Mouse (Mus musculus): ENCODE results near the gene Sec63. TPM values are rescaled to one million over a fixed set of nuclear protein-coding genes. Genes with fewer than 3 reads are reported as not detected.

The Sec63 gene
- total RNA-seq, 2 experiments from 2014 or later: 53.4 to 84.2 TPM

- DNase-seq (ENCODE audit: low spot score in 2 of 2): no peak
Measured at GRCm38 (mm10) chr10:42827155-42827554, 65.9 kb downstream of the Sec63 start.

- DNase-seq (ENCODE audit: low spot score in 2 of 2): no peak
Measured at GRCm38 (mm10) chr10:42830007-42830406, 68.7 kb downstream of the Sec63 start.

GRCm38 (mm10) chr10:42830409-42830808 lies 69.1 kb downstream of the Sec63 start:
- no peak for DNase-seq (ENCODE audit: low spot score in 2 of 2)

DNA sequence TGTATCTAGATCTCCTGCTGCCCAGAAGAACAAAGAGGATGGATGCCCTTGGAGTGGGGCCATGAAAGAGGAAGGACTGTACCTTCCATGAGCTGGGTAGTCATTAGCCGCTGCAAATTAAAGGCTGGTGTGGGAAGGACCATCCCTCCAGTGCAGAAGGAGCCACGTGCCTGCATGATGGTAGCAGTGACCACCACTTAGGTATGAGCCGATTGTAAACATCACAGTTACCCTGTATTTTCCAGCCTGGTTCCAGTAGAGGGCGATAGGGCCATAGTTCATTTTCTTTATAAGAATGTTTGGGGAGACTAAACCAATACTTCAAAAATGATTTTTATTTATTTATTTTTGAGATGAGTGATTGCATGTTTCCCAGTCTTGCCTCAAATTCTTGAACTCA lies 71.4 kb downstream of the Sec63 start:
- DNase-seq (ENCODE audit: low spot score in 2 of 2): no peak

DNA sequence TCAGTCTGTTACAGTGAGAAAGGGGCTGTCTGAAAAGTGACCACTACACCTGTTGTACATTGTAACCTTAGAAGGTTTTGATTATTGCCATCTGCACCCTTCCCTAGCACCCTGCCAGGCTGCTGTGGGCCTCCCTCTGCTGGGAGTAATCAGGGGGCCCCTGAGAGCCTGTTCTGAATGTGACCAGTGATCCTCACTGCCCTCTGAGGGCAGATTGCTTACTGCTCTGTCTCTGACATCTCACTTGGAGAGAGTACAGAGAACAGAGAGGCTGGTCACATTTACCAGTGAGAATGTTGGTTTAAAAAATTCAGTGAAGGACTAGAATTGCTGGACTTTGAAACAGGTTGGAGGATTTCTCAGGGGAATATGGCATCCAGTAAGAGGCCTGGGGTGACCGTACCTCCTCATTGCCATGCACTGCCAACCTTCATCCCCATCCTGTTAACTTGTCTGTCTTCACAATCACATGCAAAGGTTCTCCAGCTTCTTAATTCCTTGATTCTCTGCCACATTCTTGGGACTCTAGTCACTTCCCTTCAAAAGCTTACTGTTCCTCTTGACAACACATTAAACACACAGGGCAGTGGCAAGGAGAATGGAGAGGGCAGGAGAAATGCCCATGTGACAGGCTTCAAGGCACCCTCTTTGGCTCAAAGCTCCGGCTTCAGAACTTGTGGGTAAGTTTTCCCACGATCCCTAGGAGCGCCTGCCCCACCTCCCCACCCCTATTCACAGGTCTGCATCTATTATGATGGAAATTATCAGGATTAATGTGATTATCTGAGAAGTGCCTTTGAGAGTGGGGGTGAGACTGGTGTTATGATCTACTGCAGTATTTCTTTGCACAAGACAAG lies 72.8 kb downstream of the Sec63 start:
- no peak for DNase-seq (ENCODE audit: low spot score in 2 of 2)

DNA sequence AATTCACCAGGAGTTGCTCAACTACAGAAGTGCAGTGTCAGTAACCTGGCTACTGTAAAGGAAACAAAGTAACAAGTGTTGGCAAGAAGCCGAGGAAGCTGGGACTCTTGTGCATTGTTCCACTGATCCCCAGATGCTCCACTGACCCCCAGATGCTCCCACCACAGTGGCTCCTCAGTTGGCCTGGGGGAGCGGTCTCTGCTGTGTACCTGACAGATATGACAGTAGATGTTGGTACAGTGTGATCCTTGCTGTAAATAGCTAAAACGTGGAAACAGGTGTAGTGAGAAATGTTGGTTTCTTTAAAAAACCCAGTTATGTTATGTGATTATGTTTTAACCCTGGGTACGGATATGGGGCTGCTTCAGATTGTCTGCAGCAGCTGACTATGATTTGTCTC lies 76.8 kb downstream of the Sec63 start:
- DNase-seq (ENCODE audit: low spot score in 2 of 2): no peak

DNA sequence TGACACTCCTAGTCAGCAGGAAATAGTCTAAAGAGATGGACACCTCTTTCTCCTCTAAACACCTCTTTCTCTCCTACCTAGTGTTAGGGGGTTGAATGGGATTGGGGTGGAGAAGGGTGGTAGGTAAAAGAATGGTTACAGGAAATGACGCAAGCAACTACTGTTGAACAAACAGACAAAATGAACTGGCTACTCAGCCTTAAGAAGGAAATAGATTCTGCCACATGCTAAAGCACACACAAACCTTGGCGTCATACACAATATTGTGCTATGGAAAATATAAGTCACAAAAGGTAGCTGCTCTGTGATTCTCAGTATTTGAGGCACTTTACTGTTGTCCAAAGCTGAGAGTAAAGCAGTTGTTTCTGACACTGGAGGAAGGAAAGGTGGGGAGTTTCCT lies 77.4 kb downstream of the Sec63 start:
- DNase-seq (ENCODE audit: low spot score in 2 of 2): no peak

GRCm38 (mm10) chr10:42840036-42840435 lies 78.7 kb downstream of the Sec63 start:
- DNase-seq (ENCODE audit: low spot score in 2 of 2): no peak

DNA sequence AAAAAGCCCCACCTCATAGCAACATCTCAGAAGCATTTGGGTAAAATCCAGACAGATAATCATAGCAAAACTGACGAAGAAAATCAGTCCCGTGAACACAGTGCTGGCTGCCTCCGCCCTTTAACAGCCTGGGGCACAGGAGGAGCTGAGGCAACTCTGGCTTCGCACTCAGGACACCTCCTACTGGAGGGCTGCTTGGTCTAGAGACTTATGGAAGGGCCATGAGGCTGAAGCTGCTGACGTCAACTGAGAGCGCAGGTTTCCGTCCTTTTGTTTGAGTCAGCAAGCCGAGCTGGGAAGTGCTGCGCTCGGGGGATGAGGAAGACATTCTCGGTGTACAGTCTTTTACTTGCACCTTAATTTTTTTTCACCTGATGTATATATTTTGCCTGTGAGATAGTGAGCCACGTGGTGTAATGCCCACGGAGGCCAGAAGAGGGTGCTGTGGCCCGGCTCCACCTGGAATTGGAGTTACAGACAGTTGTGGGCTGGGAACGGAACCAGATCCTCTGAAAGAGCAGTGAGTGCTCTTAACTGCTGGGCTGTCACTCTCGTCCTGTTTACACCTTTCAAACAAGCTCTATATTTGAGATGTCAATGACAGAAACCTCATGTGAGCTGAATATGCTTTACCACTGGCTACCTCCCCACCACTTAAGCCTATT lies 80.4 kb downstream of the Sec63 start:
- DNase-seq (ENCODE audit: low spot score in 2 of 2): no peak

GRCm38 (mm10) chr10:42842358-42842757 lies 81.1 kb downstream of the Sec63 start:
- DNase-seq (ENCODE audit: low spot score in 2 of 2): peak; percentile 75 to 83

DNA sequence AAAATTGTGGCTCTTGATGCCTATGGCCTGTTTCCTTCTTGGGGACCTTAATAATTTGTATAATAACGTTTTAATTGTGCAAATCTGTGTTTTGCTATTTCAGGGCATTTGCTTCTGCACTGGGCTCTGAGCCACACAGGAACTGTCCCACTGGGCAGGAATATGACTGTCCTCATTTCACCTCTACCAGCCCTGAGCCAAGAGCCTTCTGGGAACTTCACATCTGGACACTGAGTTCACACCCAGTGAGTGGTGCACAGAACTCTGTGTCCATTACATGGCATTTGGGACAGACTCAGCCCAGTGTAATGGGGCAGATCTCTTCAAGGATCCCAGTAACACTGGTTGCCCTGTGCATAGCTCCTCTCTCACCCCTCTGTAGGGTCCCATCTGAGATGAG lies 82.1 kb downstream of the Sec63 start:
- DNase-seq (ENCODE audit: low spot score in 2 of 2): no peak

DNA sequence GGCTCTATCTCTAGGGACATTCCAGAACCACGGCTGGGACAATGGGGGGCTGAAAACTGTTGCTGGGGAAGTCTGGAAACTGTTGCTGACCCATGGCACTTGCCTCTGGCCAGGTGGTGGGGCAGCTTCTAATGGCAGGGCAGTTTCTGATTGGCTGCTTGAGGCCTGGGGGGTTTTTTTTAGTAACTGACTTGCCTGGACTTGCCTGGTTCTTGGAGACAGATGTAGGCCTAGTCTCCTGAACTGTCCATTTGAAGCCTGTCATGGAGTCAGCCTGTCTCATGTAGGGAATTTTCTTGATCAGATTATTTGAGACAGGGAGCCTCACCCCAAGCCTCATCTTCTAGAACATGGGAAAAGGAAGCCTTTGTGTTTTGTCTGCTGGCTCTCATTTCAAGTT lies 84.2 kb downstream of the Sec63 start:
- no peak for DNase-seq (ENCODE audit: low spot score in 2 of 2)

GRCm38 (mm10) chr10:42848179-42849080 lies 87.1 kb downstream of the Sec63 start:
- DNase-seq (ENCODE audit: low spot score in 2 of 2): no peak

- DNase-seq (ENCODE audit: low spot score in 2 of 2): no peak
Measured at GRCm38 (mm10) chr10:42849081-42849400, 87.7 kb downstream of the Sec63 start.

DNA sequence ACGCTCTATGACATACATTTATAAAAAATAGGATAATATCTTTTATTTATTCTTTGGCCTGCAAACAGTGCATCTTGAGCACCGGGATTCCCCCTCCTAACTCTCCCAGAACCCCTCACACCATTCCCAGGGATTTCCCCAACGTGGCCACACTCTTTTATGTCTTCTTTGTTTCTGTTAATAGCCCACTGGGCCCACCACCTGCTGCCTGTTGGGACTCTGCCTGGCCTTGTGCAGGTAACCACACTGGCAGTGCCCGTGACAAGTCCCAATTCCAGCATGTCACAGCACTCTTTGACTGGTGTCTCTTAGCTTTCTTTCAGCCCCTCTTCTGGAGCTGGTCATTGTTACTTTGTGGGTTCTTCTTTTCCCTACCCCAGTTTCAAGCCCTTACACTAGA lies 93.5 kb downstream of the Sec63 start:
- DNase-seq (ENCODE audit: low spot score in 2 of 2): no peak

GRCm38 (mm10) chr10:42855250-42855649 lies 94.0 kb downstream of the Sec63 start:
- DNase-seq (ENCODE audit: low spot score in 2 of 2): no peak

- no peak for DNase-seq (ENCODE audit: low spot score in 2 of 2)
Measured at GRCm38 (mm10) chr10:42856574-42856973, 95.3 kb downstream of the Sec63 start.

- DNase-seq (ENCODE audit: low spot score in 2 of 2): no peak
Measured at GRCm38 (mm10) chr10:42857021-42857420, 95.7 kb downstream of the Sec63 start.

DNA sequence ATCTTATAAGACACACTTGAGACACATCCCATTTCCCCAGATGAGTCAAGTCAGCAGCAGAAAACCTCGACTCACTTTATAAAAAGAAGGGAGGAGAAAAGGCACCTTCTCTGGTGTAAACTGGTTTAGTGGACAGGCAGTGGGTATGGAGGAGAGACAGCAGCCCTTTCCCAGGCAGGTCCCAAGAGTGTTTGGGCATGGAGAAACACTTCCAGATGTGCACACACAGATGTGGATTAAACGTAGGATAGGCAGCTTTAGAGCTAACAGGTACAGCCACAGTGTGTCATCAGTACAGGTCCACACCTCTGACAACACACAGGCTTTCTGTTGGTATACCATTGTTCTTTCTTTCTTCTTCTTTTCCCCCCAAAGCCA lies 98.5 kb downstream of the Sec63 start:
- DNase-seq (ENCODE audit: low spot score in 2 of 2): no peak

DNA sequence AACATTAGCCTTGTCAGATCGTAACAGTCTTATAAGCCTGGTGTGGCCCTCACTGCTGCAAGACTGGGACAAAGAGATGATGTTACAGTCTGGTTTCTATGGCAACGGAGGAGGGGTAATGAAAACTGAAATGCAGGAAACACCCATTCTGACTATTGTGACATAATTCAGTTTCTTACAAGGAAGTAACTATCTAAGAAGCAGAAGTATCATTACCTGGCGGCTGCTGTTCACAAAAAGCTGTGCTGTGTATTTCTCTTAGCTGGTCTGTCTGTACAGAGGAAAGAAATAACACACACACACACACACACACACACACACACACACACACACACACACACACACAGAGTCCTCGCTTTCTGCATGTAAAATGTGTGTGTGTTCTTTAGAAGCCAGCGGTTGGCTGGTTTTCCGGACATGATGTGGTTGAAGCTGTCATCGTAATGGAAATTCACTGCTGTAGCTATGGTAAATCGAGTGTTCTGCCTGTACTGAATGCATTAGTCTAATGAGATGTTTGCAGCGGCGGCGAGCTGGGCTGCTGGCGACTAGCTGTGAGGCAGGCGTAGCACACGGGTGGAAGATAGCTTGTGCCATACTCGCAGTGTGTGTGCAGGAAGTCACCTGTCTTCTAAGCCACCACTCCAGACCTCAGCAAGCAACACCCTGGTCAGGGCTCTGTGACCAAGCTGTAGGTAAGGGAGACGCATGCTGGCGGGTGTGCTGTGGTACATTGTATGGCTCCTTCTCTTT lies 99.0 kb downstream of the Sec63 start, which contains the start of gene Scml4:
Gene Scml4 (plus strand): TSS at position 212 of the 753 bp plus-strand sequence.
- peak in 1 of 2 experiments; percentile 12 for DNase-seq (ENCODE audit: low spot score in 2 of 2)

GRCm38 (mm10) chr10:42861446-42861845 lies 100.2 kb downstream of the Sec63 start:
- DNase-seq (ENCODE audit: low spot score in 2 of 2): peak in 1 of 2 experiments; percentile 8
